Mouse (Mus musculus) lung, embryonic 15.5 days (tissue): ENCODE measurements around the gene Med29. TPM values are rescaled to one million over a fixed set of nuclear protein-coding genes. Genes with fewer than 3 reads are reported as not detected.
A peak's percentile ranks its signal among the peaks of the same experiment; 100 is the strongest.
"Not testable (repeated sequence)": the region's sequence is repeated elsewhere in the genome, so short reads cannot be mapped to it uniquely, and the experiment has no call there.

Experiments used
- ATAC-seq: fragments of 200-750 bp; cut with Nextera tagmentation; 2 replicates; pipeline ENCODE4 v1.8.0; 2017; ENCODE audit warnings: moderate number of reproducible peaks, borderline replicate concordance; ENCODE audit not compliant: low FRiP score, low TSS enrichment; ENCODE audit errors: extremely low read depth
- H3K27ac ChIP-seq: fragments of 300-500 bp; sonication (generic); 2 replicates; pipeline ENCODE4 v1.5.1; 2015; ENCODE audit warnings: moderate library complexity, mild to moderate bottlenecking, inconsistent platforms
- H3K27me3 ChIP-seq: fragments of 300-500 bp; sonication (generic); 2 replicates; pipeline ENCODE4 v1.6.1; 2015; ENCODE audit warnings: inconsistent platforms
- H3K36me3 ChIP-seq: fragments of 300-500 bp; sonication (generic); 2 replicates; pipeline ENCODE4 v1.6.1; 2015; ENCODE audit warnings: inconsistent platforms
- H3K4me1 ChIP-seq: fragments of 300-500 bp; sonication (generic); 2 replicates; pipeline ENCODE4 v1.6.1; 2015; ENCODE audit warnings: inconsistent platforms
- H3K4me2 ChIP-seq: fragments of 300-500 bp; sonication (generic); 2 replicates; pipeline ENCODE4 v1.6.1; 2015; ENCODE audit warnings: inconsistent platforms, mild to moderate bottlenecking, moderate library complexity
- H3K4me3 ChIP-seq: fragments of 300-500 bp; sonication (generic); 2 replicates; pipeline ENCODE4 v1.5.1; 2015; ENCODE audit warnings: mild to moderate bottlenecking, inconsistent platforms
- H3K9ac ChIP-seq: fragments of 300-500 bp; sonication (generic); 2 replicates; pipeline ENCODE4 v1.6.1; 2015; ENCODE audit warnings: inconsistent platforms
- H3K9me3 ChIP-seq: fragments of 300-500 bp; sonication (generic); 2 replicates; pipeline ENCODE4 v1.6.1; 2016; ENCODE audit warnings: inconsistent platforms
- WGBS: fragments of 180-500 bp; shearing (Covaris S2); methylation state at CpG from one replicate; pipeline ENCODE4 v1.1.7; 2015; 5-methylcytosine and 5-hydroxymethylcytosine counted together
- polyA plus RNA-seq: library from polyadenylated mRNA; unstranded; fragments of >200 nt; fragmentation: Nextera tagmentation; extraction: Ambion mirVana; gene quantifications from 2 replicates; pipeline ENCODE4 v1.2.1, GENCODE M21; 2015

Gene Med29
- polyA plus RNA-seq, 1 experiment from 2014 or later, result 51.2 TPM

- Histone ChIP-seq H3K9me3 (no peaks in the 10 kb centered on the region), H3K27ac (peak overlapping the region; percentile 79), H3K4me1 (peaks cover 16% of the 10 kb centered on the region), H3K4me2 (peak overlapping the region; percentile 93), H3K4me3 (peak overlapping the region; percentile 91), H3K27me3 (no peaks in the 10 kb centered on the region), H3K36me3 (peaks cover 59% of the 10 kb centered on the region), H3K9ac (peak overlapping the region; percentile 91)
- 7% methylated on average over 22 of the region's 22 CpGs for WGBS
- no peak; the same call in 1 of the 2 replicates for ATAC-seq
These were observed 904 bp upstream of the Med29 start for GRCm38 (mm10) chr7:28393272-28393951.

GRCm38 (mm10) chr7:28390331-28390730 lies 2.2 kb downstream of the Med29 start:
- Histone ChIP-seq H3K9ac (no peak overlapping the region), H3K4me2 (no peak overlapping the region), H3K27ac (no peak overlapping the region), H3K36me3 (peaks cover 46% of the 10 kb centered on the region), H3K27me3 (no peaks in the 10 kb centered on the region), H3K9me3 (no peaks in the 10 kb centered on the region), H3K4me3 (no peak overlapping the region), H3K4me1 (peaks cover 19% of the 10 kb centered on the region)
- WGBS, result 96% methylated on average over 3 of the region's 3 CpGs
- ATAC-seq, result no peak

GRCm38 (mm10) chr7:28387384-28387783 lies 5.1 kb downstream of the Med29 start:
- H3K36me3 ChIP-seq, result peaks cover 39% of the 10 kb centered on the region
- not testable (repeated sequence) for H3K27me3 ChIP-seq, H3K9ac ChIP-seq, ATAC-seq, H3K4me3 ChIP-seq, H3K9me3 ChIP-seq, H3K27ac ChIP-seq, H3K4me2 ChIP-seq
- peaks cover 22% of the 10 kb centered on the region for H3K4me1 ChIP-seq
- WGBS, result 83% methylated on average over 7 of the region's 7 CpGs

- H3K27me3 ChIP-seq, H3K4me3 ChIP-seq, H3K27ac ChIP-seq, ATAC-seq, H3K9me3 ChIP-seq, H3K4me2 ChIP-seq, H3K9ac ChIP-seq: not testable (repeated sequence)
- H3K36me3 ChIP-seq, result peaks cover 39% of the 10 kb centered on the region
- 80% methylated on average over 6 of the region's 6 CpGs for WGBS
- peaks cover 25% of the 10 kb centered on the region for H3K4me1 ChIP-seq
These were observed 5.6 kb downstream of the Med29 start for GRCm38 (mm10) chr7:28386877-28387276.

GRCm38 (mm10) chr7:28386462-28386861 lies 6.0 kb downstream of the Med29 start:
- H3K9me3 ChIP-seq, result no peaks in the 10 kb centered on the region
- H3K36me3 ChIP-seq, result peaks cover 39% of the 10 kb centered on the region
- H3K4me3 ChIP-seq, result no peak overlapping the region
- no peaks in the 10 kb centered on the region for H3K27me3 ChIP-seq
- no peak overlapping the region for H3K9ac ChIP-seq
- peak; percentile 64 for ATAC-seq
- peak overlapping the region; percentile 55 for H3K27ac ChIP-seq
- H3K4me1 ChIP-seq, result peaks cover 25% of the 10 kb centered on the region
- 4% methylated on average over 4 of the region's 4 CpGs for WGBS
- no peak overlapping the region for H3K4me2 ChIP-seq

- H3K9ac ChIP-seq, result no peak overlapping the region
- ATAC-seq, result no peak
- no peaks in the 10 kb centered on the region for H3K27me3 ChIP-seq
- no peak overlapping the region for H3K4me3 ChIP-seq
- no peaks in the 10 kb centered on the region for H3K9me3 ChIP-seq
- H3K4me1 ChIP-seq, result peaks cover 28% of the 10 kb centered on the region
- H3K36me3 ChIP-seq, result peaks cover 39% of the 10 kb centered on the region
- peak overlapping the region; percentile 55 for H3K27ac ChIP-seq
- WGBS, result 77% methylated on average over 7 of the region's 7 CpGs
- no peak overlapping the region for H3K4me2 ChIP-seq
These were observed 6.5 kb downstream of the Med29 start for GRCm38 (mm10) chr7:28386007-28386406.

- H3K4me3 ChIP-seq, result no peak overlapping the region
- H3K9me3 ChIP-seq, result no peaks in the 10 kb centered on the region
- ATAC-seq, result no peak
- H3K4me1 ChIP-seq, result peaks cover 36% of the 10 kb centered on the region
- H3K9ac ChIP-seq, result no peak overlapping the region
- 90% methylated on average over 9 of the region's 9 CpGs for WGBS
- no peak overlapping the region for H3K27ac ChIP-seq
- H3K27me3 ChIP-seq, result no peaks in the 10 kb centered on the region
- peaks cover 33% of the 10 kb centered on the region for H3K36me3 ChIP-seq
- no peak overlapping the region for H3K4me2 ChIP-seq
These were observed 7.3 kb downstream of the Med29 start for GRCm38 (mm10) chr7:28385196-28385595.

- Histone ChIP-seq H3K27me3 (no peaks in the 10 kb centered on the region), H3K9ac (no peak overlapping the region), H3K27ac (no peak overlapping the region), H3K9me3 (no peaks in the 10 kb centered on the region), H3K4me1 (peaks cover 46% of the 10 kb centered on the region), H3K36me3 (peaks cover 25% of the 10 kb centered on the region), H3K4me2 (no peak overlapping the region), H3K4me3 (no peak overlapping the region)
- ATAC-seq, result no peak
- WGBS, result 74% methylated on average over 6 of the region's 6 CpGs
These were observed 8.3 kb downstream of the Med29 start for GRCm38 (mm10) chr7:28384162-28384561.

- peaks cover 19% of the 10 kb centered on the region for H3K36me3 ChIP-seq
- no peak overlapping the region for H3K4me2 ChIP-seq
- WGBS, result 70% methylated on average over 4 of the region's 4 CpGs
- H3K4me3 ChIP-seq, result no peak overlapping the region
- no peak for ATAC-seq
- H3K27ac ChIP-seq, result peak overlapping the region; percentile 98
- H3K9me3 ChIP-seq, result no peaks in the 10 kb centered on the region
- H3K4me1 ChIP-seq, result peaks cover 47% of the 10 kb centered on the region
- H3K9ac ChIP-seq, result no peak overlapping the region
- H3K27me3 ChIP-seq, result no peaks in the 10 kb centered on the region
These were observed 8.9 kb downstream of the Med29 start for GRCm38 (mm10) chr7:28383606-28384005.

- Histone ChIP-seq H3K27ac (peak overlapping the region; percentile 98), H3K9ac (no peak overlapping the region), H3K27me3 (no peaks in the 10 kb centered on the region), H3K36me3 (peaks cover 13% of the 10 kb centered on the region), H3K9me3 (no peaks in the 10 kb centered on the region), H3K4me3 (no peak overlapping the region), H3K4me1 (peaks cover 49% of the 10 kb centered on the region), H3K4me2 (peak overlapping the region; percentile 63; the same call in 1 of the 2 replicates)
- ATAC-seq, result no peak
- WGBS, result 49% methylated on average over 11 of the region's 11 CpGs
These were observed 9.5 kb downstream of the Med29 start for GRCm38 (mm10) chr7:28382981-28383396.

GRCm38 (mm10) chr7:28382347-28382951 lies 10.1 kb downstream of the Med29 start:
- H3K27ac ChIP-seq, result peak overlapping the region; percentile 98
- peak overlapping the region; percentile 36; the same call in 1 of the 2 replicates for H3K4me3 ChIP-seq
- no peaks in the 10 kb centered on the region for H3K27me3 ChIP-seq
- H3K4me1 ChIP-seq, result peaks cover 54% of the 10 kb centered on the region
- WGBS, result 30% methylated on average over 10 of the region's 12 CpGs
- H3K4me2 ChIP-seq, result peak overlapping the region; percentile 63
- H3K9ac ChIP-seq, result no peak overlapping the region
- no peaks in the 10 kb centered on the region for H3K9me3 ChIP-seq
- no peak; the same call in 1 of the 2 replicates for ATAC-seq
- H3K36me3 ChIP-seq, result peaks cover 8% of the 10 kb centered on the region

- H3K36me3 ChIP-seq, result peaks cover 7% of the 10 kb centered on the region
- peak overlapping the region; percentile 40 for H3K9ac ChIP-seq
- H3K27ac ChIP-seq, result peak overlapping the region; percentile 98
- H3K4me2 ChIP-seq, result peak overlapping the region; percentile 63
- peak overlapping the region; percentile 36 for H3K4me3 ChIP-seq
- no peaks in the 10 kb centered on the region for H3K9me3 ChIP-seq
- peaks cover 59% of the 10 kb centered on the region for H3K4me1 ChIP-seq
- no peaks in the 10 kb centered on the region for H3K27me3 ChIP-seq
- WGBS, result 0% methylated on average over 17 of the region's 20 CpGs
- ATAC-seq, result peak; percentile 75
These were observed 10.6 kb downstream of the Med29 start for GRCm38 (mm10) chr7:28381938-28382337.
